Mouse (Mus musculus): Measurements from ENCODE around the gene Slc5a1. TPM values are rescaled to one million over a fixed set of nuclear protein-coding genes. Genes with fewer than 3 reads are reported as not detected.

Slc5a1 gene
- total RNA-seq, 2 experiments from 2014 or later = 0.13 TPM; not detected in 1

GRCm38 (mm10) chr5:33144025-33144424, 40.0 kb downstream of the Slc5a1 start:
- DNase-seq (ENCODE audit: low spot score in 2 of 2) = peak; percentile 9 to 15
- intact Hi-C loops (cut with DNase I) = no loop called here

GRCm38 (mm10) chr5:33146837-33147236, 42.8 kb downstream of the Slc5a1 start:
- no peak for DNase-seq (ENCODE audit: low spot score in 2 of 2)
- intact Hi-C loops (cut with DNase I) = no loop called here

- intact Hi-C loops (cut with DNase I) = no loop called here
- DNase-seq (ENCODE audit: low spot score in 2 of 2) = no peak
These were observed 43.7 kb downstream of the Slc5a1 start for GRCm38 (mm10) chr5:33147691-33148090.

GRCm38 (mm10) chr5:33193567-33193966, 89.5 kb downstream of the Slc5a1 start:
- DNase-seq (ENCODE audit: low spot score in 2 of 2) = no peak
- intact Hi-C loops (cut with DNase I) = no loop called here

GRCm38 (mm10) chr5:33195246-33195852, 91.3 kb downstream of the Slc5a1 start:
- DNase-seq (ENCODE audit: low spot score in 2 of 2) = no peak

GRCm38 (mm10) chr5:33200071-33200470, 96.1 kb downstream of the Slc5a1 start:
- no peak for DNase-seq (ENCODE audit: low spot score in 2 of 2)
- intact Hi-C loops (cut with DNase I) = loop anchor here (5.0 to 10.0 kb wide), 3 partner anchors 47 to 175 kb away; partner anchors contain the start of genes Ctbp1 and Uvssa

More at GRCm38 (mm10) chr5:33195246-33195852, 91.3 kb downstream of the Slc5a1 start:
- intact Hi-C loops (cut with DNase I) = no loop called here

- no peak for DNase-seq (ENCODE audit: low spot score in 2 of 2)
- intact Hi-C loops (cut with DNase I) = loop anchor here (5.0 to 10.0 kb wide), 3 partner anchors 46 to 173 kb away; partner anchors contain the start of genes Ctbp1 and Uvssa
These were observed 97.7 kb downstream of the Slc5a1 start for GRCm38 (mm10) chr5:33201697-33202096.

GRCm38 (mm10) chr5:33202516-33203170, 98.6 kb downstream of the Slc5a1 start:
- no peak for DNase-seq (ENCODE audit: low spot score in 2 of 2)
- intact Hi-C loops (cut with DNase I) = loop anchor here (5.0 to 10.0 kb wide), 3 partner anchors 45 to 172 kb away; partner anchors contain the start of genes Ctbp1 and Uvssa

- DNase-seq (ENCODE audit: low spot score in 2 of 2) = no peak
- intact Hi-C loops (cut with DNase I) = loop anchor here (5.0 to 10.0 kb wide), 3 partner anchors 44 to 172 kb away; partner anchors contain the start of genes Ctbp1 and Uvssa
These were observed 99.1 kb downstream of the Slc5a1 start for GRCm38 (mm10) chr5:33203171-33203565.

- peak; percentile 77 to 85 for DNase-seq (ENCODE audit: low spot score in 2 of 2)
- intact Hi-C loops (cut with DNase I) = loop anchor here (5.0 to 10.0 kb wide), 3 partner anchors 44 to 171 kb away; partner anchors contain the start of genes Ctbp1 and Uvssa
These were observed 99.7 kb downstream of the Slc5a1 start for GRCm38 (mm10) chr5:33203691-33204242.

GRCm38 (mm10) chr5:33204284-33204683, 100.3 kb downstream of the Slc5a1 start:
- intact Hi-C loops (cut with DNase I) = loop anchor here (5.0 to 10.0 kb wide), 3 partner anchors 43 to 171 kb away; partner anchors contain the start of genes Ctbp1 and Uvssa
- no peak for DNase-seq (ENCODE audit: low spot score in 2 of 2)

GRCm38 (mm10) chr5:33206328-33206727, 102.3 kb downstream of the Slc5a1 start:
- no peak for DNase-seq (ENCODE audit: low spot score in 2 of 2)
- intact Hi-C loops (cut with DNase I) = loop anchor here (10.0 kb wide), 1 partner anchor 168 kb away; the partner anchor contains the start of gene Uvssa

GRCm38 (mm10) chr5:33207136-33207535, 103.1 kb downstream of the Slc5a1 start:
- DNase-seq (ENCODE audit: low spot score in 2 of 2) = no peak
- intact Hi-C loops (cut with DNase I) = loop anchor here (10.0 kb wide), 1 partner anchor 168 kb away; the partner anchor contains the start of gene Uvssa

GRCm38 (mm10) chr5:33208533-33209245, 104.7 kb downstream of the Slc5a1 start:
- intact Hi-C loops (cut with DNase I) = loop anchor here (10.0 kb wide), 1 partner anchor 166 kb away; the partner anchor contains the start of gene Uvssa
- DNase-seq (ENCODE audit: low spot score in 2 of 2) = no peak

GRCm38 (mm10) chr5:33210515-33210914, 106.5 kb downstream of the Slc5a1 start:
- intact Hi-C loops (cut with DNase I) = no loop called here
- DNase-seq (ENCODE audit: low spot score in 2 of 2) = no peak

- intact Hi-C loops (cut with DNase I) = no loop called here
- no peak for DNase-seq (ENCODE audit: low spot score in 2 of 2)
These were observed 107.2 kb downstream of the Slc5a1 start for GRCm38 (mm10) chr5:33211254-33211653.
